ENCODE assay signal across 8 mouse cellular contexts in the genomic region with DNA sequence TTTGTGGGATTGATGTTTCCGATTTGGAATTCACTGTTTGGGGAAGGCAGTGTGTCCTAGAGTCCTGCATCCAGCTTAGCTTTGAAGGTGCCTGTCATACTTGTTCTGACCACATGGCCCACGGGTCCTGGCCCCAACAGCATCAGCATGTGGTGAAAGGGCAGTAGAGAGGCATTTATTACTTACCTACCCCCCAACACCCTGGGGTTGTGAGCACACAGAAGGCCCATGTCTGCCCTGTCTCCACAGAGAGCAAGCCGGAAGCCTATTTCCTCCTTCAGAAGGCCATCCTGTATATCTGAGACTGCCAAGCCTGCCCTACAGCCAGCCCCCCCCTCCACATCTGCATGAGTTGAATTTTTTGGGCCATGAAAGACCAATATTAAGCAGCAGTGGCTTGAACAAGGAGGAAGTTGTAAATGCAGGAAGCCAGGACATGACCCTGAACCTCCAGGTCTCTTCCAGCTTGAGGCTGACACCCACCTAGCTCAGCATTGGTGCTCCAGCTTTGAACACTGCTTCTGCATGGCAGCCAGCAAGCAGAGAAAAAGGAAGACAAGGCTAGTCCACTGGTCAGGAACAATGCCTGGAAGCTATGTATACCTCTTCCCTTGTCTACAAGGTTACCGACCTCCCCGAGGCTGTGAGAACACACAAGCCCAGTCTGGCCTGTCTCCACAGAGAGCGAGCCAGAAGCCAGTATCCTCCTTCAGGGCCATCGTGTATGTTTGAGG. TPM values are rescaled to one million over a fixed set of nuclear protein-coding genes. Genes with fewer than 3 reads are reported as not detected.
DNase-seq lines count a peak whose midpoint lies in the region; ATAC-seq and TF ChIP-seq lines count a peak whose summit lies in the region.
"Had no signal": no experiment of that assay in that cellular context is flagged by ENCODE, and none has a peak within 500 bp of the region (broad histone marks: within the 10 kb centered on the region; RNA-seq: fewer than 3 reads in every experiment).

No protein-coding gene starts in this region.

- no peak overlapping the region for H3K4me3 ChIP-seq in hindbrain, postnatal 0 days (ENCODE audit: low read length)
- no peak overlapping the region for H3K4me3 ChIP-seq in hindbrain, embryonic 13.5 days
- H3K4me3 ChIP-seq in heart, embryonic 14.5 days (ENCODE audit: control insufficient read depth in 1 of 2, insufficient read depth in 1 of 2, low read depth in 1 of 2, low read length in 2 of 2): no peak overlapping the region
- no peak overlapping the region for H3K4me3 ChIP-seq in kidney, embryonic 15.5 days (replicated peaks)

- no peak overlapping the region for H3K4me2 ChIP-seq in hindbrain, postnatal 0 days (ENCODE audit: low read depth, low read length)
- H3K4me2 ChIP-seq in hindbrain, embryonic 13.5 days: no peak overlapping the region
- H3K4me2 ChIP-seq in heart, embryonic 14.5 days (ENCODE audit: low read length): no peak overlapping the region
- no peak overlapping the region for H3K4me2 ChIP-seq in kidney, embryonic 15.5 days

- H3K4me1 ChIP-seq in hindbrain, postnatal 0 days (ENCODE audit: insufficient read depth, low read length): 0 out of 2 replicates have a peak, but pooled peaks cover 8% of the 10 kb centered on the region
- H3K4me1 ChIP-seq in hindbrain, embryonic 13.5 days (replicated peaks): peaks cover 15% of the 10 kb centered on the region
- H3K4me1 ChIP-seq in heart, embryonic 14.5 days (ENCODE audit: control insufficient read depth in 2 of 2, insufficient read depth in 2 of 2, low read length in 2 of 2): peaks cover 25 to 53% of the 10 kb centered on the region in 2 experiments
- H3K4me1 ChIP-seq in kidney, embryonic 15.5 days: peaks cover 33% of the 10 kb centered on the region

- H3K27ac ChIP-seq in hindbrain, postnatal 0 days: no peak overlapping the region
- H3K27ac ChIP-seq in hindbrain, embryonic 13.5 days: no peak overlapping the region
- peak overlapping the region; percentile 4 to 34; a peak in 2 of 4 replicates for H3K27ac ChIP-seq in heart, embryonic 14.5 days (replicated peaks in 1 of 2; ENCODE audit: control insufficient read depth in 1 of 2, insufficient read depth in 1 of 2, low read depth in 2 of 2, low read length in 2 of 2)
- peak overlapping the region; percentile 61 for H3K27ac ChIP-seq in kidney, embryonic 15.5 days

- H3K9me3 ChIP-seq in hindbrain, postnatal 0 days (ENCODE audit: low read length): no peaks in the 10 kb centered on the region
- no peaks in the 10 kb centered on the region for H3K9me3 ChIP-seq in hindbrain, embryonic 13.5 days
- H3K9me3 ChIP-seq in heart, embryonic 14.5 days (ENCODE audit: control insufficient read depth, low read length): no peaks in the 10 kb centered on the region
- no peaks in the 10 kb centered on the region for H3K9me3 ChIP-seq in kidney, embryonic 15.5 days (replicated peaks)
- H3K9me3 ChIP-seq: G1E had no signal

- no peaks in the 10 kb centered on the region for H3K27me3 ChIP-seq in hindbrain, postnatal 0 days (ENCODE audit: insufficient read depth, low read length)
- no peaks in the 10 kb centered on the region for H3K27me3 ChIP-seq in hindbrain, embryonic 13.5 days
- H3K27me3 ChIP-seq in heart, embryonic 14.5 days (ENCODE audit: control insufficient read depth, insufficient read depth, low read length): no peaks in the 10 kb centered on the region
- H3K27me3 ChIP-seq in kidney, embryonic 15.5 days: no peaks in the 10 kb centered on the region

- H3K36me3 ChIP-seq in hindbrain, postnatal 0 days (ENCODE audit: insufficient read depth, low read length): peaks cover 5% of the 10 kb centered on the region; the same call in 1 of the 2 replicates
- peaks cover 27% of the 10 kb centered on the region for H3K36me3 ChIP-seq in hindbrain, embryonic 13.5 days
- 0 out of 2 replicates have a peak, but pooled peaks cover 3% of the 10 kb centered on the region for H3K36me3 ChIP-seq in heart, embryonic 14.5 days (ENCODE audit: control insufficient read depth, insufficient read depth, low read length)
- no peaks in the 10 kb centered on the region for H3K36me3 ChIP-seq in kidney, embryonic 15.5 days

- TF ChIP-seq CTCF in hindbrain, postnatal 0 days (IDR thresholded peaks at IDR 0.05; ENCODE audit: low read depth): 0 out of 2 replicates have a peak, but pooled peaks have one; percentile 7

- no peak for DNase-seq in hindbrain, postnatal 0 days (ENCODE audit: low spot score)
- peak; percentile 14 for DNase-seq in lung, postnatal 14 days
- DNase-seq in ovary, postnatal 10 days (ENCODE audit: low spot score): no peak

- H3K9ac ChIP-seq in hindbrain, postnatal 0 days (replicated peaks; ENCODE audit: low read length): no peak overlapping the region
- H3K9ac ChIP-seq in hindbrain, embryonic 13.5 days: no peak overlapping the region
- H3K9ac ChIP-seq in heart, embryonic 14.5 days (ENCODE audit: low read length): no peak overlapping the region
- no peak overlapping the region for H3K9ac ChIP-seq in kidney, embryonic 15.5 days

- WGBS in hindbrain, postnatal 0 days: 80% methylated on average over 7 of the region's 7 CpGs
- WGBS in hindbrain, embryonic 13.5 days: 86% methylated on average over 7 of the region's 7 CpGs
- 64% methylated on average over 7 of the region's 7 CpGs for WGBS in heart, embryonic 14.5 days
- 67% methylated on average over 7 of the region's 7 CpGs for WGBS in kidney, embryonic 15.5 days

- no peak for ATAC-seq in hindbrain, postnatal 0 days
- no peak for ATAC-seq in hindbrain, embryonic 13.5 days (ENCODE audit: low FRiP score)
- no peak for ATAC-seq in heart, embryonic 14.5 days (ENCODE audit: insufficient number of reproducible peaks, insufficient read depth, low FRiP score, low read depth)
- no peak for ATAC-seq in kidney, embryonic 15.5 days (replicated peaks; ENCODE audit: low FRiP score)
- no peak for ATAC-seq in activated CD4-positive, CD25-positive, alpha-beta regulatory T cell, adult 4 months

RNA-seq across cellular contexts. Expression of a gene that starts 53.5 kb away (rescaled TPM):
- total RNA-seq in hindbrain, postnatal 0 days (2014; rRNA removed): 52.9 and 54.4 TPM in 2 replicates
- polyA plus RNA-seq in hindbrain, postnatal 0 days (2015; fragmentation: Nextera tagmentation; extraction: Ambion mirVana): 46.7 and 46.8 TPM in 2 replicates
- polyA plus RNA-seq in hindbrain, embryonic 13.5 days (2015; fragmentation: Nextera tagmentation; extraction: Ambion mirVana): 46.1 and 48.6 TPM in 2 replicates
- 22.9 and 23.2 TPM in 2 replicates for polyA plus RNA-seq in heart, embryonic 14.5 days (2014; fragmentation: Nextera tagmentation; extraction: Ambion mirVana)
- polyA plus RNA-seq in kidney, embryonic 15.5 days (2015; fragmentation: Nextera tagmentation; extraction: Ambion mirVana): 13.3 and 14.6 TPM in 2 replicates
- polyA plus RNA-seq in activated CD4-positive, CD25-positive, alpha-beta regulatory T cell, adult 4 months (2017; shearing (Covaris generic)): 1 to 10 TPM; 1.5 to 2.4 TPM
- polyA plus RNA-seq: G1E had no signal

Comparison
In these comparisons a context has a peak if more than half of its experiments do, and no peak if none do; other contexts are left out.
1. H3K27ac ChIP-seq: peak in heart, embryonic 14.5 days (2 of 2) and kidney, embryonic 15.5 days (single experiment); none in hindbrain, postnatal 0 days (single experiment) and hindbrain, embryonic 13.5 days (single experiment).